Mouse (Mus musculus): ENCODE data around the gene Sufu. TPM values are rescaled to one million over a fixed set of nuclear protein-coding genes. Genes with fewer than 3 reads are reported as not detected.
A peak's percentile ranks its signal among the peaks of the same experiment; 100 is the strongest.

Sufu gene
- total and polyA plus RNA-seq, 2 experiments from 2014 or later: 17.2 to 21.4 TPM

- TF ChIP-seq CTCF (IDR thresholded peaks at IDR 0.05; ENCODE audit: low read depth): no peak
- DNase-seq (ENCODE audit: low spot score) (no peak), ATAC-seq (no peak)
- no peaks in the 10 kb centered on the region for H3K27me3 ChIP-seq (ENCODE audit: insufficient read depth, low read length)
- peaks cover 35% of the 10 kb centered on the region for H3K4me1 ChIP-seq (ENCODE audit: insufficient read depth, low read length)
- no peaks in the 10 kb centered on the region for H3K9me3 ChIP-seq (ENCODE audit: low read length)
- no peak overlapping the region for H3K4me2 ChIP-seq (ENCODE audit: low read depth, low read length)
- no peak overlapping the region for H3K4me3 ChIP-seq (ENCODE audit: low read length)
- WGBS: 79% methylated on average over 10 of the region's 10 CpGs
- H3K36me3 ChIP-seq (ENCODE audit: insufficient read depth, low read length): peaks cover 40% of the 10 kb centered on the region
- peak overlapping the region; percentile 17; the same call in 1 of the 2 replicates for H3K27ac ChIP-seq
- no peak overlapping the region for H3K9ac ChIP-seq (replicated peaks; ENCODE audit: low read length)
Observed at GRCm38 (mm10) chr19:46511263-46511662, 114.6 kb downstream of the Sufu start.

GRCm38 (mm10) chr19:46514387-46514786 is 117.7 kb downstream of the Sufu start:
- Histone ChIP-seq H3K9ac (replicated peaks; ENCODE audit: low read length) (no peak overlapping the region), H3K27me3 (ENCODE audit: insufficient read depth, low read length) (no peaks in the 10 kb centered on the region), H3K4me3 (ENCODE audit: low read length) (no peak overlapping the region), H3K4me2 (ENCODE audit: low read depth, low read length) (no peak overlapping the region), H3K4me1 (ENCODE audit: insufficient read depth, low read length) (peaks cover 18% of the 10 kb centered on the region), H3K9me3 (ENCODE audit: low read length) (no peaks in the 10 kb centered on the region), H3K27ac (no peak overlapping the region), H3K36me3 (ENCODE audit: insufficient read depth, low read length) (peaks cover 40% of the 10 kb centered on the region)
- TF ChIP-seq CTCF (IDR thresholded peaks at IDR 0.05; ENCODE audit: low read depth): no peak
- ATAC-seq: no peak
- no peak for DNase-seq (ENCODE audit: low spot score)
- WGBS: 82% methylated on average over 12 of the region's 12 CpGs

DNA sequence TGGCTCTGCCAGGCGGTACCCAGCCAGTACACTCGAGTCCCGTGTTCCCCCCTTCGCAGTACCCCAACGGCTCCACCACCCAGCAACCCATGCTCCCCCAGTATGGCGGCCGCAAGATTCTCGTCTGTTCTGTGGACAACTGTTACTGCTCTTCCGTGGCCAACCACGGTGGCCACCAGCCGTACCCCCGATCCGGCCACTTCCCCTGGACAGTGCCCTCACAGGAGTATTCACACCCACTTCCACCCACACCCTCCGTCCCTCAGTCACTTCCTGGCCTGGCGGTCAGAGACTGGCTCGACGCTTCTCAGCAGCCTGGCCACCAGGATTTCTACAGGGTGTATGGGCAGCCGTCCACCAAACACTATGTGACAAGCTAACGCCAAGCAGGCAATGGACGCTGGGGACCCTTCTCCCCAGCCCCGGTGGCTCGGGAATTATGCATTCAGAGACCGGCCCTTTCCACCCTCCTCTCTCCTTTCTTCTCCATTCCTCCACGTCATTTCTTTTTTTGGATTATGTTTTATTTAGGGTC is 118.7 kb downstream of the Sufu start:
- Histone ChIP-seq H3K4me3 (ENCODE audit: low read length) (no peak overlapping the region), H3K4me2 (ENCODE audit: low read depth, low read length) (no peak overlapping the region), H3K9me3 (ENCODE audit: low read length) (no peaks in the 10 kb centered on the region), H3K27ac (no peak overlapping the region), H3K9ac (replicated peaks; ENCODE audit: low read length) (no peak overlapping the region), H3K27me3 (ENCODE audit: insufficient read depth, low read length) (no peaks in the 10 kb centered on the region), H3K36me3 (ENCODE audit: insufficient read depth, low read length) (peaks cover 40% of the 10 kb centered on the region), H3K4me1 (ENCODE audit: insufficient read depth, low read length) (peaks cover 11% of the 10 kb centered on the region)
- no peak for ATAC-seq
- 88% methylated on average over 24 of the region's 24 CpGs for WGBS
- DNase-seq (ENCODE audit: low spot score): no peak
- no peak for TF ChIP-seq CTCF (IDR thresholded peaks at IDR 0.05; ENCODE audit: low read depth)

GRCm38 (mm10) chr19:46516667-46517528 is 120.2 kb downstream of the Sufu start:
- DNase-seq (ENCODE audit: low spot score): no peak
- Histone ChIP-seq H3K27me3 (ENCODE audit: insufficient read depth, low read length) (no peaks in the 10 kb centered on the region), H3K27ac (0 out of 2 replicates have a peak overlapping the region, but pooled peaks have one; percentile 51), H3K4me3 (ENCODE audit: low read length) (no peak overlapping the region), H3K4me2 (ENCODE audit: low read depth, low read length) (no peak overlapping the region), H3K4me1 (ENCODE audit: insufficient read depth, low read length) (peaks cover 11% of the 10 kb centered on the region), H3K9ac (replicated peaks; ENCODE audit: low read length) (no peak overlapping the region), H3K9me3 (ENCODE audit: low read length) (no peaks in the 10 kb centered on the region), H3K36me3 (ENCODE audit: insufficient read depth, low read length) (peaks cover 40% of the 10 kb centered on the region)
- ATAC-seq: no peak
- WGBS: 50% methylated on average over 3 of the region's 3 CpGs
- TF ChIP-seq CTCF (IDR thresholded peaks at IDR 0.05; ENCODE audit: low read depth): no peak

DNA sequence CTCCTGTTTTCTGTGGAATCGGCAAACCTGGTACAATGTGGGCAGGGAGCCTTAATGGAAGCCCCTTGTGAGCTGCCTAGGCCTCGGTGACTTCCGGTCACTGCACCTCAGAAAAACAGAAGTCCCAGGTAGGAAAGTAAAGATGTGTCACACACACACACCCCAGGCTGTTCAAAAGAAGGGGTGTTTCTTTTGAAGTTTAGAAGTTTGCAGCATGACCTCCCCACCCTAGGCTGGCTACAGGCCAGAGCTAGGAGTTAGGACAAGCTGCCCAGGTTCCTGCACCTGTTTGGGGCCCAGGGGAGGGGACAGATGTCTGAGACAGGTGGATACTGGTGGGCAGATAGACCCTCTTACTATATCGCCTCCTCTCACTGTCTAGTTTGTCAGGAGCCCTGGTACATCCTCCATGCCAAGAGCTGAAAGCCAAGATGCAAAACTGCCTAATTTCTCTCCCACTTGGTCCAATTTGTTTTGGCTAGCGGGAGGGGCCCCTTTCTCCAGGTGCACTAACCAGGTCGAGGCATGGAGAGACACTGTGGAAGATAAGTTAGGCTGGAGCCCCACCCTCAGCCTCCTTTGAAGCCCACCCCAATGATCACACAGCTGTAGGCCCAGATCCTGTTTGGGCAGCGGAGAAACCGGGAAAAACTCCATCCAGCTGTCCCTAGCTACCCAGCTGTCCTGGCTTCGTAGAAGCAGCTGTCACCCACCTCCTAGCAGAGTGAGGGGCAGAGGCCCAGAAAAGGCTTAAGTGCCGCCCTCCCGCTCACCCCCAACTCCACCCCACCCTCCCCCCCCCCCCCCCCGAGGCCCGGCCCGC is 121.0 kb downstream of the Sufu start:
- no peak for TF ChIP-seq CTCF (IDR thresholded peaks at IDR 0.05; ENCODE audit: low read depth)
- Histone ChIP-seq H3K27me3 (ENCODE audit: insufficient read depth, low read length) (no peaks in the 10 kb centered on the region), H3K9me3 (ENCODE audit: low read length) (no peaks in the 10 kb centered on the region), H3K36me3 (ENCODE audit: insufficient read depth, low read length) (peaks cover 33% of the 10 kb centered on the region), H3K9ac (replicated peaks; ENCODE audit: low read length) (peak overlapping the region; percentile 30; the same call in 1 of the 2 replicates), H3K4me2 (ENCODE audit: low read depth, low read length) (peak overlapping the region; percentile 25; the same call in 1 of the 2 replicates), H3K4me3 (ENCODE audit: low read length) (no peak overlapping the region), H3K4me1 (ENCODE audit: insufficient read depth, low read length) (peaks cover 11% of the 10 kb centered on the region), H3K27ac (peak overlapping the region; percentile 51; the same call in 1 of the 2 replicates)
- ATAC-seq (peak; percentile 50), DNase-seq (ENCODE audit: low spot score) (no peak)
- WGBS: 30% methylated on average over 11 of the region's 14 CpGs

GRCm38 (mm10) chr19:46518352-46518787 is 121.7 kb downstream of the Sufu start:
- WGBS: 3% methylated on average over 13 of the region's 13 CpGs
- no peaks in the 10 kb centered on the region for H3K9me3 ChIP-seq (ENCODE audit: low read length)
- no peak overlapping the region for H3K4me3 ChIP-seq (ENCODE audit: low read length)
- DNase-seq (ENCODE audit: low spot score) (no peak), ATAC-seq (peak; percentile 64)
- no peaks in the 10 kb centered on the region for H3K27me3 ChIP-seq (ENCODE audit: insufficient read depth, low read length)
- H3K36me3 ChIP-seq (ENCODE audit: insufficient read depth, low read length): peaks cover 27% of the 10 kb centered on the region
- peak overlapping the region; percentile 30; the same call in 1 of the 2 replicates for H3K9ac ChIP-seq (replicated peaks; ENCODE audit: low read length)
- H3K27ac ChIP-seq: peak overlapping the region; percentile 51; the same call in 1 of the 2 replicates
- peaks cover 16% of the 10 kb centered on the region for H3K4me1 ChIP-seq (ENCODE audit: insufficient read depth, low read length)
- peak overlapping the region; percentile 25; the same call in 1 of the 2 replicates for H3K4me2 ChIP-seq (ENCODE audit: low read depth, low read length)
- no peak for TF ChIP-seq CTCF (IDR thresholded peaks at IDR 0.05; ENCODE audit: low read depth)
